Mouse (Mus musculus): ENCODE measurements around the gene Cntn6.

DNA sequence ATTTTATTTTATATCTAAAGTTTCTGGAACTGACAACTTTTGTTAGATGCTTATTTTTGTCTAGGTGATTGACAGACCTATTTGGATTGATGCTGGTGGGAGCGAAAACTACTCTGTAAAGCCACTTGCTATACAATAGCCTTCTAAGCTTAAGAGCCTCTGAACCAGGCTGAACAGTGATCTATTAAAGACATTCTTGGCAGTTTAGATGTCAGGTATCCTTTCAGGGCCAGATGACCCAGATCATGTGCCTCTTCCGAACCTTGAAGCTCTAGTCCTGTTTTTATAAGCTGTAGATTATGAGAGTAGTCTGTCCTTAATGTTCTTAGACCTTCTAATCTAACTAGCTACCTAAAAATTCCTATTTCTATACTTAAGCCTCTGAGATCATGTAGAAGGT, 3.2 kb downstream of the Cntn6 start:
- TF ChIP-seq CHD2 (IDR thresholded peaks at IDR 0.05; ENCODE audit: low read depth, low read length) (no peak), ZC3H11A (IDR thresholded peaks at IDR 0.05; ENCODE audit: borderline replicate concordance, low read depth, low read length) (no peak), HCFC1 (IDR thresholded peaks at IDR 0.05; ENCODE audit: borderline replicate concordance, insufficient read depth, low read length) (no peak)

Measured in ES-E14 (cell line).